Mouse (Mus musculus) B cell, adult 67 days (primary cell): ENCODE data around the gene Slfn1. TPM values are rescaled to one million over a fixed set of nuclear protein-coding genes. Genes with fewer than 3 reads are reported as not detected.

Source experiments
- total RNA-seq, 2 experiments: library from RNA; stranded (reverse); gene quantifications; 4 replicates each; pipeline ENCODE4 v1.2.4; 2023

The Slfn1 gene
- 1 to 10 TPM in 1 of 2 experiments, under 1 TPM in 1; 0.98 to 1.1 TPM for total RNA-seq

GRCm38 (mm10) chr11:83116597-83117227 is at the start of gene Slfn1:
Gene Slfn1 (plus strand): TSS chr11:83116849.

Other genes with a start within 250 kb of the Slfn1 start
- 10 to 100 TPM; 24.2 to 24.5 TPM for gene Rffl, start 245.6 kb upstream of the Slfn1 start, total RNA-seq
- 10 to 100 TPM; 26.0 to 28.6 TPM for gene Rad51d, start 226.2 kb upstream of the Slfn1 start, total RNA-seq
- gene Fndc8, start 224.7 kb upstream of the Slfn1 start, total RNA-seq: not detected
- 10 to 100 TPM; 64.0 to 79.8 TPM for gene Nle1, start 208.4 kb upstream of the Slfn1 start, total RNA-seq
- gene Unc45b, start 206.3 kb upstream of the Slfn1 start, total RNA-seq: not detected
- gene Slfn5, start 165.5 kb upstream of the Slfn1 start, total RNA-seq: 10 to 100 TPM; 15.7 to 28.6 TPM
- gene Slfn9, start 125.0 kb upstream of the Slfn1 start, total RNA-seq: 10 to 100 TPM; 18.8 to 32.2 TPM
- 10 to 100 TPM; 42.6 to 59.3 TPM for gene Slfn8, start 96.0 kb upstream of the Slfn1 start, total RNA-seq
- gene Slfn2, start 51.7 kb upstream of the Slfn1 start, total RNA-seq: 100 to 1,000 TPM; 130 to 144 TPM
- under 1 TPM; 0.30 to 0.52 TPM for gene Slfn4, start 58.3 kb downstream of the Slfn1 start, total RNA-seq
- gene Slfn3, start 74.5 kb downstream of the Slfn1 start, total RNA-seq: 1 to 10 TPM; 1.2 to 4.8 TPM
- not detected for gene Slfn14, start 169.9 kb downstream of the Slfn1 start, total RNA-seq
- 100 to 1,000 TPM; 139 to 156 TPM for gene Ap2b1, start 182.2 kb downstream of the Slfn1 start, total RNA-seq
- 10 to 100 TPM; 22.3 to 22.6 TPM for gene Pex12, start 185.7 kb downstream of the Slfn1 start, total RNA-seq